Mouse (Mus musculus) small intestine, adult 2 months (tissue): ENCODE results near the gene Ston1. TPM values are rescaled to one million over a fixed set of nuclear protein-coding genes. Genes with fewer than 3 reads are reported as not detected.

ENCODE experiments used
- H3K27ac ChIP-seq: fragments of 200-500 bp; 2 replicates; pipeline ENCODE4 v1.5.1; 2012; ENCODE audit warnings: low read depth, low read length, control low read depth, inconsistent platforms; ENCODE audit not compliant: insufficient read depth
- H3K27me3 ChIP-seq: fragments of 200-500 bp; 2 replicates; pipeline ENCODE4 v1.6.1; 2012; ENCODE audit warnings: mild to moderate bottlenecking, moderate library complexity, low read length, inconsistent platforms; ENCODE audit not compliant: control insufficient read depth, insufficient read depth
- H3K36me3 ChIP-seq: fragments of 200-500 bp; 2 replicates; pipeline ENCODE4 v1.6.1; 2012; ENCODE audit warnings: mild to moderate bottlenecking, low read length, control low read depth, inconsistent platforms; ENCODE audit not compliant: control insufficient read depth, insufficient read depth
- H3K4me1 ChIP-seq: fragments of 200-500 bp; 2 replicates; pipeline ENCODE4 v1.6.1; 2012; ENCODE audit warnings: low read length, inconsistent platforms, mixed read lengths; ENCODE audit not compliant: control insufficient read depth, insufficient read depth, insufficient read length
- H3K4me3 ChIP-seq: fragments of 200-500 bp; 2 replicates; pipeline ENCODE4 v1.5.1; 2012; ENCODE audit warnings: low read depth, mild to moderate bottlenecking, control low read depth, inconsistent platforms, low read length, moderate library complexity
- CTCF ChIP-seq: fragments of 200-500 bp; IDR thresholded peaks from 2 replicates; pipeline ENCODE4 v1.5.1; 2012; ENCODE audit warnings: low read depth, mild to moderate bottlenecking, control low read depth, inconsistent platforms, low read length, moderate library complexity, mixed read lengths; ENCODE audit not compliant: insufficient replicate concordance, insufficient read length; ENCODE audit errors: extremely low read depth
- POLR2A ChIP-seq: fragments of 200-500 bp; IDR thresholded peaks from 2 replicates; pipeline ENCODE4 v1.6.1; 2012; ENCODE audit warnings: low read depth, mild to moderate bottlenecking, control low read depth, inconsistent platforms, low read length, moderate library complexity
- WGBS: fragments of 180-500 bp; shearing (Covaris S2); methylation state at CpG from one replicate; pipeline ENCODE4 v1.1.7; 2018; 5-methylcytosine and 5-hydroxymethylcytosine counted together
- polyA plus RNA-seq: library from polyadenylated mRNA; depleted of rRNA; stranded (reverse); fragments of >200 nt; gene quantifications from 2 replicates; pipeline ENCODE4 v1.2.3, GENCODE M21; 2012

The Ston1 gene
- polyA plus RNA-seq, 1 experiment, result 5.4 TPM

DNA sequence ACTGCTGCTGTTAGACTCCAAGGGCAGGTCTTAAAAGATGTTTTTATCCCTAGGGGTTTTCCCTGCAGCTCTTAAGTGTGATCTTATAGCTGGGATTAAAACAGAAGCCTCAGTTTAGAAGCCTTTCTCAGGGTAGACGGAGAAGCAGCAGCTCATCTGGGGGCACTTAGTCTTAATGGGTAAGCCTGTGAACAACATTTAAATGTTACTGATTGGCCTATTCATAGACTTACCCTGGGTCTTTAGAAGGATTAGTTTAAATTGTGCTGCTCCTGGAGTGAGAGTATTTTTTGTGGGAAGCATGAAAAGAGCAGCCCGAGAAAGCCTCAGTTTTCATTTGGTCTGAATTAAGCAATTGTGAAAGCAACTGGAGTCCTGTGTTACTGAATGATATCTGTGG, 72.4 kb downstream of the Ston1 start:
- Histone ChIP-seq H3K27ac (no peak overlapping the region), H3K36me3 (no peaks in the 10 kb centered on the region), H3K4me1 (peaks cover 3% of the 10 kb centered on the region; the same call in 1 of the 2 replicates), H3K4me3 (no peak overlapping the region), H3K27me3 (no peaks in the 10 kb centered on the region)
- WGBS, result 78% methylated on average over 2 of the region's 2 CpGs
- TF ChIP-seq CTCF (no peak), POLR2A (no peak)

DNA sequence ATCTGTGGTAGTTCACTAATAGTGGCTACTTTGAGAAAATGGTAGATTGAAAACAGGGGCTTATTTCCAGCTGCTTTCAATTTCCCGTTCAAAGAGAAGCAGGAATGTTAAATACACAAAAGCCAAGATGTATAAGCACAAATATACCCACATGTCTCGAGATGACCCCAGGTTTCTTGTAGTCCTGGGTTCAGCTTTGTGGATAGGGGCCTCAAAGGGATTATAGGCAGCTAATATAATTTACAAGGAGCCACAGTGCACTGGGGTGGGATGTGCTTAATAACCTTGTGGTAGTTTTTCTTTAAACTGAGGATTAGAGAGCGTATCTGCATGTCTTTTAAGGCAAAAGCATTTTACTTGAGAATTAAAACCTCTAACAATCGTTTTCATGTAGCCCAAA, 73.3 kb downstream of the Ston1 start:
- no peak overlapping the region for H3K27ac ChIP-seq
- no peak overlapping the region for H3K4me3 ChIP-seq
- peaks cover 3% of the 10 kb centered on the region; the same call in 1 of the 2 replicates for H3K4me1 ChIP-seq
- H3K27me3 ChIP-seq, result no peaks in the 10 kb centered on the region
- TF ChIP-seq POLR2A, result no peak
- TF ChIP-seq CTCF, result no peak
- H3K36me3 ChIP-seq, result no peaks in the 10 kb centered on the region
- WGBS, result 52% methylated on average over 4 of the region's 4 CpGs

DNA sequence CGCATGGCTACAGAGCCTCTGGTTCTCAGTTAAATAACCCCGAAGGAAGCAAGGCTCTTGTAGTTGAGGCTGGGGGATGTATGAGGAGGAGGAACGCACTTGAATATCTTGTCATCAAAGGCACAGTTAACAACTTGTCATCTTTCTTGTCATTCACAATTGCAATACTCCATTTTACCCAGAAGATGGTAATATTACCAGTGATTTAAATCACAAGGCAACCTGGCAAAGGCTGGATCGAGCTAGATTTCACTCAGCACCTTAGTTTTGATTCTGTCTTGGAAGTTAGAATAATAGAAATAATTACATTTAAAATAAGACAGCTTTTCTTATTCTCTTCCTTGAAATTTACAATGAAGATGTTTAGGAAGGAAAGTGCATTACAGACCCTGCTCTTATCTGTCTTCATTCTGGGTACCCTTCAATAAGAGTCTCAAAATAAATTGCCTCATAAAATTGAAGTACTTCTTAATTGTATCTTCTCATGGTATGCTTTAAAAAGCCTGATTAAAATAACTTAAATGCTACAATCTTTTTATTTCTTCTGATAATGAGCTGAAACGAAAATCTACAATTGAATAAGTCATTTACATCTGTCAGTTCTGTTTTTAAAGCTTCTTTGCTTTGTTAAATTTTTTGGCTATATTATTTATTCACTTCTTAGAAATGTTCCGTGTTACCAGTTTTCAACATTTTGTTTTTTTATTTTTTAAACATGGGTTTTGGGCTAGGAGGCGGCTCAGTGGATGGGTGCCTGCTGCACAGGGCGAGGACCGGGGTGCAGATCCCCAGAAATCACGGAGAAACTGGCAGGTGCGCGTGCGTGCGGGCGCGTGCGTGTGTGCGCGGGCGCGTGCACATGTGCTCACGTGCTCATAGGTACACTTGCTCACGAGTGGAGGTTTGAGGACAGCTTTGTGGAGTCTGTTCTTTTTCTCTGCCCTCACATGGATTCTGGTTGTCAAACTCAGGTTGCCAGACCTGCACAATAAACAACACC, 78.1 kb downstream of the Ston1 start:
- no peak for TF ChIP-seq POLR2A
- Histone ChIP-seq H3K27me3 (no peaks in the 10 kb centered on the region), H3K27ac (no peak overlapping the region), H3K36me3 (no peaks in the 10 kb centered on the region), H3K4me3 (no peak overlapping the region), H3K4me1 (no peaks in the 10 kb centered on the region)
- WGBS, result 86% methylated on average over 23 of the region's 23 CpGs

DNA sequence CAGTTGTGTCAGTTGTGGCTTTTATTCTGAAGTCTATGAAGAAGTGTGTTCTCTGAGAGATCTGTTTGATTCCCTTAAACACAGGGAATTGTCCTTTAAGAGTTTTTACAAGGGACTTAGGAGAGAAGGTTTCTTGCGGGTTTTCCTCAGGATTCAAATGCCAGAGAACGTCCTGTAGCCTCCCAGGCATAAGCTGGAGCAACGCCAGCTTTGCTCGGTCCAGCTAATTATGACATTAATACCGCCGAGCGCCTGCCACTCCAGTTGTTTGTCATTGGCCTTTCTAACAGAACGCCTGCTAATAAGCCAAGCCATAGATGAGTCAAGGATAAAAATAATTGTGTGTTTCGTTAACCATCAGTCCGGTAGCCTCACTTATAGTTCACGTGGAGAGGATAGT, 90.7 kb downstream of the Ston1 start:
- TF ChIP-seq CTCF, result no peak
- no peak for TF ChIP-seq POLR2A
- H3K36me3 ChIP-seq, result no peaks in the 10 kb centered on the region
- H3K27ac ChIP-seq, result no peak overlapping the region
- 70% methylated on average over 11 of the region's 11 CpGs for WGBS
- H3K4me3 ChIP-seq, result no peak overlapping the region
- H3K4me1 ChIP-seq, result no peaks in the 10 kb centered on the region
- H3K27me3 ChIP-seq, result no peaks in the 10 kb centered on the region

DNA sequence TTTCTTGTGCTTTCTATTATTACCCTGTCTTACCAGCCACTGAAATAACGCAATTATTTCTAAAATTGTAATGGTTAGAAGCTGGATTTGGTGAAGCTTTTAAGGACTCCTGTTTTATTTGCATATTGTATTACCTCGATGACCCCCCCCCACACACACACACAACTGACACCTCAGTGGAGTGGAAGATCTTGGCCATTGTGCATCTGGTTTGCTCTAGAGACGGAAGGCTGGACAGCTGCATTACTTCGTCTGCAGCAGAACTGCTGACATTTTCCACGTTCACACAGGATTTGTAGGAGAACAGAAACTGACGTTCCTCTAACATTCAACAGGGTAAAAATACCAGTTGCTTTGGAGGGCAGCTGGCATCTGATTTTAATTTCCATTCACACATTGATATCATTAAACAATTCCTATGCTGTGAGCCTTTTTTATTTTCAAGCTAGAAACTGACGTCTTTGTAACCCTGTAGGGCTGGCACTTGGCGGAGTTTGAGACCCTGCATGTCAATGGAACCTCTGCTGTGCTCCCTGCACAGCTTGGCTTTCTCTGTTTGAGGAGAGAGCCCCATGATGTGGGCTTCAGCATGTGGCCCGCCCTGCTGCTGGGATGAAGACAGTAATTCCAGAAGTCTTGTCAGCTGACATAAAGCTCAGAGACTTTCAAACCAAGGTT, 99.3 kb downstream of the Ston1 start:
- WGBS, result 76% methylated on average over 9 of the region's 9 CpGs
- Histone ChIP-seq H3K27ac (no peak overlapping the region), H3K4me3 (no peak overlapping the region), H3K27me3 (no peaks in the 10 kb centered on the region), H3K4me1 (no peaks in the 10 kb centered on the region), H3K36me3 (no peaks in the 10 kb centered on the region)
- TF ChIP-seq CTCF (no peak), POLR2A (no peak)

DNA sequence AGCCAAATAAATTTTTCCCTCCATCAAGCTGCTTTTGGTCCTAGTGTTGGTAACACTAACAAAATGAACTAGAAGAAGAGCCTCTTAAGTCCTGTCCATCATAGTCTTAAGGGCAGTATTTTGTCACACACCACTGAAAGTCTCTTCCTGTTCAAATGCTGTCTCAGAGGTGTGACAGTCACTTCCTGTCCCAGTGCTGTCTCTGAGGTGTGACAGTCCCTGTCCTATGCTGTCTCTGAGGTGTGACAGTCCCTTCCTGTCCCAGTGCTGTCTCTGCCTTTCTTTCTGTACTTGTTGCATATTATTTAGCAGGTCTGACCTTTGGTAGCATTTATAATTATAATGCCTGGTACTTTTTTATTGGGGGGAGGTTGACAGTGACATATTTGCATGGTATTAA, 103.4 kb downstream of the Ston1 start:
- Histone ChIP-seq H3K4me1 (peaks cover 2% of the 10 kb centered on the region; the same call in 1 of the 2 replicates), H3K27ac (no peak overlapping the region), H3K4me3 (no peak overlapping the region), H3K36me3 (no peaks in the 10 kb centered on the region), H3K27me3 (no peaks in the 10 kb centered on the region)
- TF ChIP-seq CTCF (no peak), POLR2A (no peak)

DNA sequence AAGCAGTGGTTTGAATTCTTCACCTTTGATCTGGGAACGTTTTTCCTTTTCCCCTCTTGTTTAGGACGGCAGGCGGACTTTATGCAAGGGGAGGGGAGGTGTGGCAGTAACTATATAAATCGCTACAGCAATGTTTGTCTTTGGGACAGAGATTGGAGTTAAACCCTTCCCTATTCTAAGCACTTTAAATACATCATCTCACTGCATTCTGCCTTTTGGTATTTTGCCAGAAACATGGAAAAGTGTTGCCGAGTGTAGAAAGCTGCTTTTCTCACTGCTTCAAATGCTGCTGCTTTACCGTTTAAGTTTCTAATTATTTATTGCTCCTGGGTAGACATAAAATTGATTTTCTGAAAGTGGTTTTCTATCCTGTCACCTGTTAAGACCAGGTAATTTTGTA, 104.9 kb downstream of the Ston1 start:
- 12% methylated on average over 6 of the region's 6 CpGs for WGBS
- TF ChIP-seq POLR2A (no peak), CTCF (no peak)
- Histone ChIP-seq H3K27ac (no peak overlapping the region), H3K27me3 (no peaks in the 10 kb centered on the region), H3K36me3 (no peaks in the 10 kb centered on the region), H3K4me3 (no peak overlapping the region), H3K4me1 (peaks cover 2% of the 10 kb centered on the region; the same call in 1 of the 2 replicates)
